Mouse (Mus musculus) neural tube, embryonic 13.5 days (tissue): ENCODE data around the gene Rfxap. TPM values are rescaled to one million over a fixed set of nuclear protein-coding genes. Genes with fewer than 3 reads are reported as not detected.

Experiments
- ATAC-seq: fragments of 200-750 bp; cut with Nextera tagmentation; 2 replicates; pipeline ENCODE4 v1.8.0; 2017; ENCODE audit warnings: low read depth, mild to moderate bottlenecking, moderate TSS enrichment, moderate library complexity
- H3K27ac ChIP-seq: fragments of 300-500 bp; sonication (generic); replicated peaks from 2 replicates; pipeline ENCODE4 v1.5.1; 2015; ENCODE audit warnings: moderate library complexity, mild to moderate bottlenecking, inconsistent platforms
- H3K27me3 ChIP-seq: fragments of 300-500 bp; sonication (generic); 2 replicates; pipeline ENCODE4 v1.6.1; 2015; ENCODE audit warnings: mild to moderate bottlenecking, inconsistent platforms
- H3K36me3 ChIP-seq: fragments of 300-500 bp; sonication (generic); 2 replicates; pipeline ENCODE4 v1.6.1; 2015; ENCODE audit warnings: mild to moderate bottlenecking, inconsistent platforms
- H3K4me1 ChIP-seq: fragments of 300-500 bp; sonication (generic); replicated peaks from 2 replicates; pipeline ENCODE4 v1.6.1; 2015; ENCODE audit warnings: inconsistent platforms
- H3K4me2 ChIP-seq: fragments of 300-500 bp; sonication (generic); 2 replicates; pipeline ENCODE4 v1.6.1; 2015; ENCODE audit warnings: inconsistent platforms, mild to moderate bottlenecking, moderate library complexity
- H3K4me3 ChIP-seq: fragments of 300-500 bp; sonication (generic); 2 replicates; pipeline ENCODE4 v1.5.1; 2015; ENCODE audit warnings: mild to moderate bottlenecking, inconsistent platforms
- H3K9ac ChIP-seq: fragments of 300-500 bp; sonication (generic); 2 replicates; pipeline ENCODE4 v1.6.1; 2015; ENCODE audit warnings: moderate library complexity, mild to moderate bottlenecking, inconsistent platforms
- H3K9me3 ChIP-seq: fragments of 300-500 bp; sonication (generic); 2 replicates; pipeline ENCODE4 v1.6.1; 2016; ENCODE audit warnings: inconsistent platforms
- WGBS: fragments of 180-500 bp; shearing (Covaris S2); methylation state at CpG from one replicate; pipeline ENCODE4 v1.1.7; 2015; 5-methylcytosine and 5-hydroxymethylcytosine counted together
- polyA plus RNA-seq: library from polyadenylated mRNA; unstranded; fragments of >200 nt; fragmentation: Nextera tagmentation; extraction: Ambion mirVana; gene quantifications from 2 replicates; pipeline ENCODE4 v1.2.1, GENCODE M21; 2015

Gene Rfxap
- 40.3 and 41.5 TPM in 2 replicates for polyA plus RNA-seq

DNA sequence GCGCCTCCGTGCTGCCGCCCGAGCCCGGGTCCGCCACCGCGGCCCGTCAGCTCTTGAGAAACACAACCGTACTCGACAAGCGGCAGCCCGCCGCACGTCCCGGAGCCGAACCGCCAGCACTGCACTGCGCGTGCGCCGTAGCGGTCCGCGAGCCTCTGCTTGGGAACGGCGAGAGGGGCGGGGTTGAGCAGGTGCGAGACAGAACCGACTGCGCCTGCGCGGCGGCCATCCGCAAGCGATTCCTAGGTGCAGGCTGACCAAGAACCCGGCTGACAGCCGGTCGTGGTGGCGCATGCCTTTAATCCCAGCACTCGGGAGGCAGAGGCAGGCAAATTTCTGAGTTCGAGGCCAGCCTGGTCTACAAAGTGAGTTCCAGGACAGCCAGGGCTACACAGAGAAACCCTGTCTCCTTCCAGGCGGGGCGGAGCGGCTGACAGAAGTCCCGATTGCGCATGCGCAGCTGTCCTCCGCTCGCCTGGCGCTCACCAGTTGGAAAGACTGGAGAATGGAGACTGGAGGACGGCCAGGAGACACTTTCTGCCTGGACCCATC, at the start of gene Rfxap:
Gene Rfxap (minus strand): TSS at position 126 of the 552 bp plus-strand sequence.
- peaks cover 24% of the 10 kb centered on the region for H3K4me1 ChIP-seq
- peak within 1 kb of the TSS; percentile 96 for H3K27ac ChIP-seq
- H3K36me3 ChIP-seq, result peaks cover 22% of the 10 kb centered on the region
- peak; percentile 93 for ATAC-seq
- 1% methylated on average over 52 of the region's 52 CpGs for WGBS
- peak within 1 kb of the TSS; percentile 90 for H3K4me3 ChIP-seq
- peak within 1 kb of the TSS; percentile 97 for H3K9ac ChIP-seq
- peak within 1 kb of the TSS; percentile 96 for H3K4me2 ChIP-seq
- no peaks in the 10 kb centered on the region for H3K9me3 ChIP-seq
- H3K27me3 ChIP-seq, result no peaks in the 10 kb centered on the region

DNA sequence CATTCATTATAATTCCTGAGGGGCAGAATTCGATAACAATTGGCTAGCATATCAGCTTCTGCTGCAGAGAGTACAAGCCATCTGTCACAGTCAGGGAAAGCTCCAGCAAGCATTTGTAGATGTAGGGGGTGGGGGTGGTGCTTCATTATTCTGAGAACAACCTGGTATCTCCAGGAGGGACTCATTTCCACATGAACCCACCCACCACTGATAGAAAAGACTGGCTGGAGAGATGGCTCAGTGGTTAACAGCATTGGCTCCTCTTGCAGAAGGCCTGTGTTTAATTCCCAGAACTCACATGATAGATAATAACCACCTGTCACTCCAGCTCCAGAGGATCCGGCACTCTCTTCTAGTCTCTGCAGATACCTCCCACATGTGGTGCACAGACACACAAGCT, 27.8 kb upstream of the Rfxap start:
- H3K4me2 ChIP-seq, result no peak overlapping the region
- ATAC-seq, result peak; percentile 53
- H3K9me3 ChIP-seq, result no peaks in the 10 kb centered on the region
- no peaks in the 10 kb centered on the region for H3K36me3 ChIP-seq
- no peak overlapping the region for H3K4me3 ChIP-seq
- no peaks in the 10 kb centered on the region for H3K27me3 ChIP-seq
- H3K9ac ChIP-seq, result no peak overlapping the region
- H3K27ac ChIP-seq, result no peak overlapping the region
- H3K4me1 ChIP-seq, result 0 out of 2 replicates have a peak, but pooled peaks cover 5% of the 10 kb centered on the region
- WGBS, result 40% methylated on average over 2 of the region's 2 CpGs

DNA sequence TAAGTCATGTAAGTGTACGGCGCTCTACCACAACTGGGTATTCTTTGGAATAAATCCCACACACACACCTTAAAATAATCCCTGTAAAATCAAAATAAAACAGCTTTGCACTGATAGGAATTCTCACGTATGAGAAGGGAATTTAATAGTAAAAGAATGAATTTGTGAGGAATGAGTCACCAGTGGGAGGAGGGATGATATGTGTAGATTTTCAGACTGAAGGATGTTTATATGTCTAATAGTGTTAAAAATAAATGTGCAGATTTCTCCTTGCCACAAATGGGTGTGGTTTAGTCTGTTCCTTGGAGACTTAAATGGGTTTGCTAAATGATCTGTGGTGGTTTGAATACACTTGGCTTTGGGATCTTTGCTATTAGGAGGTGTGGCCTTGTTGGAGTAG, 24.9 kb upstream of the Rfxap start:
- no peaks in the 10 kb centered on the region for H3K9me3 ChIP-seq
- H3K9ac ChIP-seq, result no peak overlapping the region
- 0 out of 2 replicates have a peak, but pooled peaks cover 5% of the 10 kb centered on the region for H3K4me1 ChIP-seq
- H3K27ac ChIP-seq, result no peak overlapping the region
- H3K36me3 ChIP-seq, result no peaks in the 10 kb centered on the region
- no peak overlapping the region for H3K4me3 ChIP-seq
- no peaks in the 10 kb centered on the region for H3K27me3 ChIP-seq
- ATAC-seq, result no peak
- no peak overlapping the region for H3K4me2 ChIP-seq
- 91% methylated on average over 3 of the region's 3 CpGs for WGBS

DNA sequence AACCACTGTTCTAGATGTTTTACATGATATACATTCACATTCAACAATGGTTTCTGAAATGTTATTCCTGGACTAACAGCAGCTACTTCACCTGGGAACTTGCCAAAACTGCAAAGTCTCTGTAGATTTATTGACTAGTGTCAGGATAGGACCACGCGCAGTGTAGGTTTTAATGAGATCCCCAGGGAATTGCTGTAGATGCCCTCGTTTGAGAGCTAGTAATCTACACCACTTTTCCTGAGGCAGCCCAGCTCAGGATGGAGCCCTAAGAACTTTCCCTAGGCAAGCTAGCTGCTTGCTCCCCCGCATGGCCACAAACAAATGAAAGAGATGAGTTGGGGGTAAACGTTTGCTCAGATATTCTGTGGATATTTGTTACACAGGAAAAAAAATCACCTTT, 14.9 kb upstream of the Rfxap start:
- Histone ChIP-seq H3K4me1 (no peaks in the 10 kb centered on the region), H3K4me3 (no peak overlapping the region), H3K36me3 (no peaks in the 10 kb centered on the region), H3K27me3 (no peaks in the 10 kb centered on the region), H3K4me2 (no peak overlapping the region), H3K9me3 (no peaks in the 10 kb centered on the region), H3K27ac (no peak overlapping the region), H3K9ac (no peak overlapping the region)
- WGBS, result 61% methylated on average over 5 of the region's 5 CpGs
- ATAC-seq, result no peak

DNA sequence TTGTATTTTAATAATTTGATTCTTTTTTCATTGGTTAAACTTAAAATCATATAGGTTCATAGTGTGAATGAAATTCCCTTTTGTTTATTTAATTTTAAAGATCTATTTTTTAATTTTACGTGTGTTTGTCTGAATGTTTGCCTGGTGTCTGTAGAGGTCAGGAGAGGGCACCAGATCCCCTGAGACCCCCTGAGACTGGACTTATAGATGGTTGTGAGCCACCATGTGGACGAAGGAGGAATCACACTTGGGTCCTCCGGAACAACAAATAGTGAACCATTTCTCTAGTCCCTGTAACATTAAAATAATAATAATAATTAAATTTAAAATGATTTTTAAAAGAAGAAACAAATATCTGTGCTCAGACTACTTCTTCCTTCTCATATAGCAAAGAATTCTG, 7.7 kb upstream of the Rfxap start:
- no peak overlapping the region for H3K4me2 ChIP-seq
- H3K9ac ChIP-seq, result no peak overlapping the region
- no peaks in the 10 kb centered on the region for H3K4me1 ChIP-seq
- no peaks in the 10 kb centered on the region for H3K27me3 ChIP-seq
- no peak overlapping the region for H3K27ac ChIP-seq
- no peak for ATAC-seq
- no peak overlapping the region for H3K4me3 ChIP-seq
- WGBS, result 22% methylated on average over 3 of the region's 3 CpGs
- H3K9me3 ChIP-seq, result no peaks in the 10 kb centered on the region
- no peaks in the 10 kb centered on the region for H3K36me3 ChIP-seq

DNA sequence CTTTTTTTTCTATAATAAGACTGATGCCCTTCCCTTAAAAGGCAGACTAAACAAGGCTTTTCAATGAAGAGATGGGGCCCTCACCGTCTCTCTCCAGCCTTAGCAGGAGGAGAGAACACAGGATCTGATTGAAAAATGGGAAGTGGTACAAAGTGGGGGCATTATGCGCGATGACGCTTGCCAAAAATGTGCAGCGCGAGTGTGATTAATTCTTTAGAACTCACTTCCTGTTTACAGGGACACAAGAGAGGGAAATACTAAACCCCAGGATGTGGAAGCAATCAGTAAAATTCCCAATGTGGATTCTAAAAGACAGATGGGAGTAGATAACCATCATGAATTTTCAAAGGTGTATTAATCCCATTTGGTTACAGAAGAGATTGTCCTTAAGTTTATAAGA, 7.0 kb upstream of the Rfxap start:
- H3K4me2 ChIP-seq, result no peak overlapping the region
- H3K4me1 ChIP-seq, result no peaks in the 10 kb centered on the region
- H3K27ac ChIP-seq, result no peak overlapping the region
- H3K27me3 ChIP-seq, result no peaks in the 10 kb centered on the region
- no peak overlapping the region for H3K4me3 ChIP-seq
- no peak for ATAC-seq
- H3K9ac ChIP-seq, result no peak overlapping the region
- 83% methylated on average over 6 of the region's 6 CpGs for WGBS
- H3K9me3 ChIP-seq, result no peaks in the 10 kb centered on the region
- H3K36me3 ChIP-seq, result no peaks in the 10 kb centered on the region

DNA sequence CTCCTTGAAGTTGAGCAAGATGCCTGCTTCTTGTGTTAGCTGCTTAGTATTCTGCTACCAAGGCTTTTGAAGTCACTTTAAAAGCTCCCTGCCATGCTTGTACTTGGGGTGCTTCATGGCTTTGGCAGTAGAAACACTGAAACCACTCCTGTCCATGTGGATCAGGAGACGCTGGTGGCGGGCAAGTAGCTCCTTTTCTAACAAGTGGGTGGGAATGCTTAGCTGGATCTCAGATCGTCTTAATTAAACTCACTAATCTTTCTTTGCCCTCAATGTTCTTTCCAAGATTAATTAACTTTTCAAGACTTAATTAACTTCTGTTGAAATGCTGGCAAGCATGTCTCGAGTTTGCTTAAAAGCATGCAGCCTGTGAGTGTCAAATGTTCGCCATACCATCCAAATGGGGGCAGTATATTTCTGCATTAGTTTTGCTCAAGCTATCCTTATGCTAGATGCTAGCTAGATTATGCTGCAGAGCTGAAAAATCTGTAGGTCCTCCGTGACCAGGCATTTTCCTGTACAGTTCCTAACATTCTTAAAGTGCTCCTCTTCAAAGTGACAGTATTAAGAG, 5.9 kb upstream of the Rfxap start:
- ATAC-seq, result no peak
- Histone ChIP-seq H3K27me3 (no peaks in the 10 kb centered on the region), H3K4me2 (no peak overlapping the region), H3K4me1 (no peaks in the 10 kb centered on the region; the same call in 1 of the 2 replicates), H3K9me3 (no peaks in the 10 kb centered on the region), H3K36me3 (no peaks in the 10 kb centered on the region), H3K27ac (no peak overlapping the region), H3K4me3 (no peak overlapping the region), H3K9ac (no peak overlapping the region)
- 72% methylated on average over 6 of the region's 6 CpGs for WGBS

DNA sequence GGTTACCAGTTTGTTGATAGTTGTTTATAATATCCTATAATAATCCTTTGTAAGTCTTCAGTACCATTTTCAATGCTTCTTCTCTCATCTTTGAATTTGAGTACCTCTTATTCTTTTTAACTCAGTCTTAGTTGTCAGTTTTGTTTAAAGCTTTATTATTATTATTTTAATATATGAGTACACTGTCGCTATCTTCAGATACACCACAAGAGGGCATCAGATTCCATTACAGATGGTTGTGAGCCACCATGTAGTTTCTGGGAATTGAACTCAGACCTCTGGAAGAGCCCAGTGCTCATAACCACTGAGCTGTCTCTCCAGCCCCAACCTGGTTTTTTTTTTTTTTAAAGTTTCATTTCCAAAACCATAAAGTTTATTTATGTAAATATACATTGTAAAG, 4.0 kb upstream of the Rfxap start:
- no peak for ATAC-seq
- 53% methylated on average over 1 of the region's 1 CpGs for WGBS
- no peaks in the 10 kb centered on the region for H3K36me3 ChIP-seq
- H3K4me2 ChIP-seq, result no peak overlapping the region
- H3K4me3 ChIP-seq, result no peak overlapping the region
- no peak overlapping the region for H3K27ac ChIP-seq
- peaks cover 7% of the 10 kb centered on the region for H3K4me1 ChIP-seq
- H3K27me3 ChIP-seq, result no peaks in the 10 kb centered on the region
- no peak overlapping the region for H3K9ac ChIP-seq
- no peaks in the 10 kb centered on the region for H3K9me3 ChIP-seq

DNA sequence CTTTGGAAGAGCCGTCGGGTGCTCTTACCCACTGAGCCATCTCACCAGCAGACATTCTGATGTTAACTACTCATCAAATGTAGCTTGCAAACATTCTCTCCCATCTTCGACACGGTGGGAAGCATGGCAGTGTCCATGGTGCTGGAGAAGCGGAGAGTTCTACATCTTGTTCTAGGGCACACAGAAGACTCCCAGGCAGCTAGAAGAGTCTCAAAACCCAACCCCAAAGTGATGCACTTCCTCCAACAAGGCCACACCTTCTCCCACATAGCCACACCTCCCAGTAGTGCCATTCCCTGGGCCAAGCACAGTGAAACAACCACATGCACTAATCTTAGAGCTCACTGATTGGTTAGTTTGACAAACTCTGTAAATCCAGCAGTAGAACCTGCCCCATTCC, 1.5 kb upstream of the Rfxap start:
- H3K9me3 ChIP-seq, result no peaks in the 10 kb centered on the region
- H3K4me2 ChIP-seq, result no peak overlapping the region
- no peaks in the 10 kb centered on the region for H3K27me3 ChIP-seq
- no peak overlapping the region for H3K9ac ChIP-seq
- no peak for ATAC-seq
- H3K4me3 ChIP-seq, result no peak overlapping the region
- H3K4me1 ChIP-seq, result peaks cover 24% of the 10 kb centered on the region
- H3K36me3 ChIP-seq, result peaks cover 9% of the 10 kb centered on the region
- no peak overlapping the region for H3K27ac ChIP-seq
- 67% methylated on average over 5 of the region's 5 CpGs for WGBS

DNA sequence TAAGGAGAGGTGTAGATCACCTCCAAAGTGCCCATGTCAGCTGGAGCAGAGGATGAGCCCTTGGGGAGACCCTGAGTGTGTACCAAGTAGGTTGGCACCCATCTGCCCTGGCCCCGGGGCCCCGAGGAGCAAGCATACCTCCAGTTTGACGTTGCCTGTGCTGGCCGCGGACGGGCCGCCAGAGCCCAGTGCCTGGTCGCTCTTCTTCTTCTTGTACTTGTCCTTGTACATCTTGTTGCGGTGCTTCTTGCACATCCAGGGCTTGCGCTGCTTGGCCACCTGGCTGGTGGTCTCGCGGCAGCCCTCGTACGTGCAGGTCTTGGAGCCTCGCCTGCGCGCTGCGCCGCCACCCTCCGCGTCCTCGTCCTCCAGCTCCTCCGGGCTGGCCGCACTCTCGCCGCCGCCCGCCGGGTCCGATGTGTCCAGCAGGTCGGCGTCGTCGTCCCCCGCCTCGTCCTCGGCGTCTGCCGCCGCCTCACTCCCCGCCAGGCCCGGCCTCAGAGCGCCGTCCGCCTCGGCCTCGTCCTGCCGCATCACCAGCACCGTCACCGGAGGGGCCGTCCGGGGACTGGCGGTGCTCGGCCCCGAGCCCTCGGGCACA, 430 bp downstream of the Rfxap start:
- under 1% methylated on average over 56 of the region's 56 CpGs for WGBS
- Histone ChIP-seq H3K9me3 (no peaks in the 10 kb centered on the region), H3K4me2 (peak overlapping the region; percentile 96), H3K27me3 (no peaks in the 10 kb centered on the region), H3K9ac (peak overlapping the region; percentile 97), H3K27ac (peak overlapping the region; percentile 96), H3K4me1 (peaks cover 24% of the 10 kb centered on the region), H3K36me3 (peaks cover 22% of the 10 kb centered on the region), H3K4me3 (peak overlapping the region; percentile 90)
- peak; percentile 81 for ATAC-seq

DNA sequence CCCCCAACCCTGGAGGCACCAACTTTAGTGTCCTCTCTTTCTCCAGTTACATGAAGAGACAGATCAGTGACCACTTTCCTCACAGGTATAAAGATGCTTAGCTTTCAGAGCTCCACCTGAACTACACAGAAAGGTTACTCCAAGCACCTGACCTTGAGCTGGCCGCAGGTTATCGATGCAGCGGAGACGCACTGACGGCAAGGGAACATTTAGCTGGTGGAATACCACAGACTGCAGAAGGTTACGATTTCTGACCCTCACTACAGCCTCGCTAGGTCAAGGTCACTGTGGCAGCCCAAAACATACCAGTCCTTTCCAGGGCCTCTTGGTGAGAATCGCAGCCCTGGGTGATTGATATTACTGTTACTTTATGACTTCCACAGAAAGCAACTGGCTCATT, 3.9 kb downstream of the Rfxap start:
- Histone ChIP-seq H3K4me1 (peaks cover 24% of the 10 kb centered on the region), H3K27me3 (no peaks in the 10 kb centered on the region), H3K4me2 (no peak overlapping the region), H3K27ac (no peak overlapping the region), H3K36me3 (peaks cover 22% of the 10 kb centered on the region), H3K4me3 (no peak overlapping the region), H3K9ac (no peak overlapping the region), H3K9me3 (no peaks in the 10 kb centered on the region)
- 95% methylated on average over 8 of the region's 8 CpGs for WGBS
- no peak for ATAC-seq

DNA sequence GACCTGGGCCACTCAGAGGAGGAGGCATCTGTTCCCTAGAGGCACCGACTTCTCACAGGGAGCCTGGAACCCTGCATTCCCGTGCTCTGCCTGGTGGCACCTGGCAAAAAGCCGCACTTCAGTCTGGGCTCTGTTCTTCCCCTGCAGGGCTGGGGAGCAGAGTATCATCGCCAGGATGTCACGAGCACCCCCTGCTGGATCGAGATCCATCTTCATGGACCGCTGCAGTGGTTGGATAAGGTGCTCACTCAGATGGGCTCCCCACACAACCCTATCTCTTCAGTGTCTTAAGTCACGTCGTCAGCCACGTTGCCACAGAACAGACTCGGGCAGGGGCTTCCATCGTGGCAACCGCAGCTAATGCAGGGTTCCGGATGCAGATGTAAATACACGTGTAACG, 10.4 kb downstream of the Rfxap start:
- Histone ChIP-seq H3K9ac (no peak overlapping the region), H3K4me2 (no peak overlapping the region), H3K27ac (no peak overlapping the region), H3K9me3 (peaks cover 5% of the 10 kb centered on the region; the same call in 1 of the 2 replicates), H3K4me3 (no peak overlapping the region), H3K4me1 (no peaks in the 10 kb centered on the region), H3K36me3 (peaks cover 5% of the 10 kb centered on the region; the same call in 1 of the 2 replicates), H3K27me3 (no peaks in the 10 kb centered on the region)
- 41% methylated on average over 16 of the region's 16 CpGs for WGBS
- peak; percentile 61; the same call in 1 of the 2 replicates for ATAC-seq
